Mouse (Mus musculus): Measurements from ENCODE around the gene Rbbp4. TPM values are rescaled to one million over a fixed set of nuclear protein-coding genes. Genes with fewer than 3 reads are reported as not detected.

Gene Rbbp4
- polyA plus RNA-seq, 1 experiment from 2014 or later, result 377 TPM

DNA sequence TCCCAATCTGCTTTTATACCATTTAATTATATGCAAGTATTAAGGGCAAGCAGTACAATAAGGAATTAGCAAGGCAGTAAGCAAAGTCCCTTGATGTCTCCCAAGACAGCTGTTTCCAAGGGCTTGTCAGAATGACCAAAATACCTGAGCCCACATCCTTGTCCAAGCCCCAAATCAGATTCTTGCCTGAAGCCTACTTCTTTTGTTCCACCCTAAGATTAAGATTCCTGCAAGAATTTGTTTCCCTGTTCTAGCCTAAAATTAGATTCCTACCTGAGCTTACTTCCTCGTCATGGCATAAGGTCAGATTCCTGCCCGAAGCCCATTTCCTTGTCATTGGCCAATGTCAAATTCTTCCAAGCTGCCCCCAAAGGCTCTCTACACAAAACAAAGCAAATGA, 50.5 kb downstream of the Rbbp4 start:
- Histone ChIP-seq H3K4me3 (no peak overlapping the region), H3K27ac (no peak overlapping the region), H3K27me3 (ENCODE audit: insufficient read depth, poor library complexity, severe bottlenecking) (peaks cover 53% of the 10 kb centered on the region), H3K4me1 (peaks cover 19% of the 10 kb centered on the region), H3K9me3 (no peaks in the 10 kb centered on the region), H3K36me3 (no peaks in the 10 kb centered on the region)
- DNase-seq (ENCODE audit: low spot score), result no peak
- WGBS, result 86% methylated on average over 2 of the region's 2 CpGs

DNA sequence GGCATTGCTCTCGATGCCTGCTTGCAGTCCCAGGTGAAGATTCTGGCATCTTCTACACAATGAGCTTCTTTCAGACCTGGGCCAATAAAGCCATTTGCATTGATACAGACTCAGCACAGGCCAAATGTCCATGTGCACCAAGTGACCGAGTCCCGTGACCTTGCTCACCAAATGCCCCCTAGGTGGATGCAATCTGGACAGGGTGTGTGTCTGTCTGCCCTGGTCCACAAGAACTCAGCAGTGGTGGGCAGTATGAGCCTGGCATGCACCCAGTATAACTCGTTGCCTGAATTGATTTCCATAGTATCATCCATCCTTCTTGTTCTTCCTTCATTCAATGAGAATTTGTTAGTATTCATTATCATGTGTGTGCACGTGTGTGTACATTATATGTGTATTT, 51.9 kb downstream of the Rbbp4 start:
- Histone ChIP-seq H3K27me3 (ENCODE audit: insufficient read depth, poor library complexity, severe bottlenecking) (peaks cover 42% of the 10 kb centered on the region), H3K4me3 (no peak overlapping the region), H3K36me3 (no peaks in the 10 kb centered on the region), H3K9me3 (no peaks in the 10 kb centered on the region), H3K4me1 (peaks cover 19% of the 10 kb centered on the region), H3K27ac (no peak overlapping the region)
- DNase-seq (ENCODE audit: low spot score), result no peak
- WGBS, result 82% methylated on average over 5 of the region's 5 CpGs

GRCm38 (mm10) chr4:129282786-129283185, 52.4 kb downstream of the Rbbp4 start:
- Histone ChIP-seq H3K27me3 (ENCODE audit: insufficient read depth, poor library complexity, severe bottlenecking) (peaks cover 39% of the 10 kb centered on the region), H3K36me3 (no peaks in the 10 kb centered on the region), H3K4me1 (peaks cover 16% of the 10 kb centered on the region), H3K27ac (no peak overlapping the region), H3K4me3 (no peak overlapping the region), H3K9me3 (no peaks in the 10 kb centered on the region)
- 80% methylated on average over 5 of the region's 5 CpGs for WGBS
- no peak for DNase-seq (ENCODE audit: low spot score)

GRCm38 (mm10) chr4:129276453-129276865, 58.7 kb downstream of the Rbbp4 start:
- no peaks in the 10 kb centered on the region for H3K36me3 ChIP-seq
- H3K27ac ChIP-seq, result no peak overlapping the region
- peaks cover 34% of the 10 kb centered on the region for H3K27me3 ChIP-seq (ENCODE audit: insufficient read depth, poor library complexity, severe bottlenecking)
- WGBS, result 3% methylated on average over 18 of the region's 18 CpGs
- peaks cover 11% of the 10 kb centered on the region; the same call in 1 of the 2 replicates for H3K4me1 ChIP-seq
- H3K4me3 ChIP-seq, result no peak overlapping the region
- H3K9me3 ChIP-seq, result no peaks in the 10 kb centered on the region
- DNase-seq (ENCODE audit: low spot score), result peak; percentile 93

- Histone ChIP-seq H3K27ac (no peak overlapping the region), H3K4me3 (no peak overlapping the region), H3K36me3 (no peaks in the 10 kb centered on the region), H3K4me1 (peaks cover 11% of the 10 kb centered on the region; the same call in 1 of the 2 replicates), H3K9me3 (no peaks in the 10 kb centered on the region), H3K27me3 (ENCODE audit: insufficient read depth, poor library complexity, severe bottlenecking) (peaks cover 49% of the 10 kb centered on the region)
- DNase-seq (ENCODE audit: low spot score), result no peak
- WGBS, result 36% methylated on average over 5 of the region's 5 CpGs
Measured at GRCm38 (mm10) chr4:129272756-129273046, 62.5 kb downstream of the Rbbp4 start.

- WGBS, result 13% methylated on average over 15 of the region's 15 CpGs
- Histone ChIP-seq H3K4me1 (peaks cover 11% of the 10 kb centered on the region; the same call in 1 of the 2 replicates), H3K4me3 (no peak overlapping the region), H3K36me3 (no peaks in the 10 kb centered on the region), H3K27me3 (ENCODE audit: insufficient read depth, poor library complexity, severe bottlenecking) (peaks cover 53% of the 10 kb centered on the region), H3K27ac (no peak overlapping the region), H3K9me3 (no peaks in the 10 kb centered on the region)
- DNase-seq (ENCODE audit: low spot score), result no peak
Measured at GRCm38 (mm10) chr4:129271991-129272755, 63.0 kb downstream of the Rbbp4 start.

- Histone ChIP-seq H3K9me3 (no peaks in the 10 kb centered on the region), H3K27me3 (ENCODE audit: insufficient read depth, poor library complexity, severe bottlenecking) (peaks cover 68% of the 10 kb centered on the region), H3K4me1 (peaks cover 18% of the 10 kb centered on the region), H3K4me3 (no peak overlapping the region), H3K36me3 (no peaks in the 10 kb centered on the region), H3K27ac (no peak overlapping the region)
- WGBS, result 48% methylated on average over 1 of the region's 1 CpGs
- DNase-seq (ENCODE audit: low spot score), result no peak
Measured at GRCm38 (mm10) chr4:129268698-129269097, 66.5 kb downstream of the Rbbp4 start.

GRCm38 (mm10) chr4:129266821-129267220, 68.3 kb downstream of the Rbbp4 start:
- Histone ChIP-seq H3K36me3 (no peaks in the 10 kb centered on the region), H3K27me3 (ENCODE audit: insufficient read depth, poor library complexity, severe bottlenecking) (peaks cover 65% of the 10 kb centered on the region), H3K4me1 (peaks cover 17% of the 10 kb centered on the region), H3K9me3 (no peaks in the 10 kb centered on the region), H3K4me3 (no peak overlapping the region), H3K27ac (no peak overlapping the region)
- no peak for DNase-seq (ENCODE audit: low spot score)
- 83% methylated on average over 5 of the region's 5 CpGs for WGBS

GRCm38 (mm10) chr4:129266191-129266590, 69.0 kb downstream of the Rbbp4 start:
- H3K36me3 ChIP-seq, result no peaks in the 10 kb centered on the region
- no peaks in the 10 kb centered on the region for H3K9me3 ChIP-seq
- peaks cover 20% of the 10 kb centered on the region for H3K4me1 ChIP-seq
- WGBS, result 85% methylated on average over 4 of the region's 4 CpGs
- H3K27me3 ChIP-seq (ENCODE audit: insufficient read depth, poor library complexity, severe bottlenecking), result peaks cover 71% of the 10 kb centered on the region
- no peak overlapping the region for H3K4me3 ChIP-seq
- no peak overlapping the region for H3K27ac ChIP-seq
- no peak for DNase-seq (ENCODE audit: low spot score)

DNA sequence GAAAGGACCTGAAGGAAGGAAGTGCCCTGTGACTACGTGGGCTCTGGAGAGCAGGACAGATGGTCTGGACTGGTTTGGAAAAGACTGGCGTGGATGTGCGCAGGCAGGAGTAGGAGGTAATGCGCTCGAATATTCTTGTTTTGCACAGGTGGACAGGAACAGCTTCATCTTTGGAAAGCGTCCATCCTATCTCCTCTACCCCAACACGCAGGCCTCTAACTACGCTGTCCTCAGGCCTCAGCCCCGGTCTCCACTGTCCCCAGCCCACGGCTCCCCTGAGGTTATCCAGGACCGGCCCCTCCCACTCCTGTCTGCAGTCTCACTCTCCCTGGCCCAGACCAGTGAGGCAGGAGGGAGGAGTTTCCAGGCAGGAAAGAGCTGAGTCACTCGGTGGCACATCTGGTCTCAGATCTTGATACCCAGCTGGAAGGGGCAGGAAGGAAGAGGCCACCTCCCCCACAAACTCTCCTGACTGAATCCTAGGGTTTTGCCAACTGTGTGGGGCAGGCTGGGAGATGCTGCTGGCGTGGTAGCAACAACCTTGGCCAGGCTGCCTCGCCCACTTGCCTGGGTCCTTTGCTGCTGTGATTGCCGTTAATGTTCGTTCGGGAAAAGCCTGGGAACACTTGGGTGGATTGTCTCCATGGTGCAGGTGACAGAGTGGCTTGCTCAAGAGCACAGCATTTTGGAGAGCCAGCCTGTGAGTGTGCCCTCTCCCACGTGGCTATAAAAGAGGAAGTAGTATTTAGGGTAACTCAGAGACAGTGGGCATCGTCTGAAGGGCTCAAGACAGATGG, 71.7 kb downstream of the Rbbp4 start:
- peaks cover 30% of the 10 kb centered on the region for H3K4me1 ChIP-seq
- 24% methylated on average over 19 of the region's 19 CpGs for WGBS
- H3K4me3 ChIP-seq, result peak overlapping the region; percentile 38
- DNase-seq (ENCODE audit: low spot score), result peak; percentile 84
- peak overlapping the region; percentile 43 for H3K27ac ChIP-seq
- peaks cover 88% of the 10 kb centered on the region for H3K27me3 ChIP-seq (ENCODE audit: insufficient read depth, poor library complexity, severe bottlenecking)
- no peaks in the 10 kb centered on the region for H3K36me3 ChIP-seq
- no peaks in the 10 kb centered on the region for H3K9me3 ChIP-seq

DNA sequence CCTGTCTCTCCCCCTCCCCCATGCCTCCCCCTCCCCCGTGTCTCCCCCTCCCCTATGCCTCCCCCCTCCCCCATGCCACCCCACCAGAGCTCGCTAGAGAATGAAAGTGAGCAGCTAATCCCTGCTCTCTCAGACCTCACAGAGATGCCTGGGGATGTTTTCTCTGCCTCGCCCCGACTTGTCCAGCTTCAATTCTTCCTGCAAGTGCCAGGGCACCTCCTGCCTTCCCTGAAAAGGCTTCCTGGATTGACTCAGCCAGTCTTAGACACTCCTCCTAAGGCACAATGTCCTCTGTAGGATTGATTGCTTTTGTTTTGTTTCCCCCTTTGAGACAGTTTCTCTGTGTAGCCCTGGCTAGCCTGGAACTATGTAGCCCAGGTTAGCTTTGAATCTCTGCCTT, 74.0 kb downstream of the Rbbp4 start, which contains the start of gene C77080:
C77080 (minus strand) TSS at position 209 of the 400 bp plus-strand sequence.
- Histone ChIP-seq H3K9me3 (no peaks in the 10 kb centered on the region), H3K27me3 (ENCODE audit: insufficient read depth, poor library complexity, severe bottlenecking) (peaks cover 81% of the 10 kb centered on the region), H3K36me3 (no peaks in the 10 kb centered on the region), H3K4me1 (peaks cover 38% of the 10 kb centered on the region), H3K27ac (0 out of 2 replicates have a peak within 1 kb of the TSS, but pooled peaks have one; percentile 42), H3K4me3 (no peak within 1 kb of the TSS)
- WGBS, result 6% methylated on average over 2 of the region's 4 CpGs
- DNase-seq (ENCODE audit: low spot score), result no peak

DNA sequence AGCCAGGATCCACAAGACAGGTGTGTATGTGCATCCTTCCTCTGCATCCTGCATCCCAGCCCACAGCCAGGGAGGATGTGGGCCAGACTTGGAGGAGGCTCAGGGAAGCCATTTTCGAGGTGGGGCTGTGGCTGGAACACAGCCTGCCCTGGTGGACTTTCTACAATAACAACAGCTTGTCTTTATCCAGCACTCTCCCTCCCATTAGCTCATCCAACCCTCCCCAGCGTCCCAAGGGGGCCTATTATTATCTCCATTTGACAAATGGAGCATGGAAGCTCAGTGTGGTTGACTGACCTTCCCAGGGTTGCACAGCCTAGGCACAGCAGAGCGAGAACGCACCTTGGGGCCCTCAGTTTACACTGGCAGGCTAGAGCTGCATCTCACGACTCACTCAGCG, 74.5 kb downstream of the Rbbp4 start:
- H3K9me3 ChIP-seq, result no peaks in the 10 kb centered on the region
- H3K27ac ChIP-seq, result 0 out of 2 replicates have a peak overlapping the region, but pooled peaks have one; percentile 42
- 12% methylated on average over 6 of the region's 6 CpGs for WGBS
- H3K27me3 ChIP-seq (ENCODE audit: insufficient read depth, poor library complexity, severe bottlenecking), result peaks cover 79% of the 10 kb centered on the region
- no peak overlapping the region for H3K4me3 ChIP-seq
- peaks cover 39% of the 10 kb centered on the region for H3K4me1 ChIP-seq
- H3K36me3 ChIP-seq, result no peaks in the 10 kb centered on the region
- no peak for DNase-seq (ENCODE audit: low spot score)

DNA sequence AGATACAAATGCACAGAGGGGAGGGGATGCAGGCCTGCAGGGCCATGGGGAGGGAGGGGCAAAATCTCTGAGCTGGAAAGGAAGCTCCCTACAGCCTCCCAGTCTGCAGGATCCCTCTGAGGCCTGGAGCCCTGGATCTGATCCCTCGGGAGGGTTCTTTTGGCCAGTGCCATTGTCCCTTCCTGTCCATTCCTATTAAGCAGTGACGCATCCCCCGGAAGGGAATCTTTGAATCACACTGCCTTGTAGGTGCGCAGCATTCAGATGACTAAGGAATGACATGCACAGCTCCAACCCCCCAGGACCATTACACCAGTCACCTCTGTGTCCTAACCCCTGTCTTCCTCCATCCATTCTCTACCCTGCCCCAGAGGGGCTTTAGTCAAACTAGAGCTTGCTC, 76.1 kb downstream of the Rbbp4 start:
- no peaks in the 10 kb centered on the region for H3K9me3 ChIP-seq
- 65% methylated on average over 4 of the region's 4 CpGs for WGBS

More for the DNA sequence above, 76.1 kb downstream of the Rbbp4 start:
- no peaks in the 10 kb centered on the region for H3K36me3 ChIP-seq
- peaks cover 84% of the 10 kb centered on the region for H3K27me3 ChIP-seq (ENCODE audit: insufficient read depth, poor library complexity, severe bottlenecking)
- no peak overlapping the region for H3K4me3 ChIP-seq
- no peak for DNase-seq (ENCODE audit: low spot score)
- H3K4me1 ChIP-seq, result peaks cover 38% of the 10 kb centered on the region
- H3K27ac ChIP-seq, result no peak overlapping the region

All from heart, embryonic 10.5 days (tissue).